Mouse (Mus musculus) right cerebral cortex, postnatal 14 days (tissue): ENCODE results near the gene E2f3.

Source experiments
- DNase-seq: peaks from one replicate; pipeline ENCODE4 v3.0.0; 2022

E2f3 gene

DNA sequence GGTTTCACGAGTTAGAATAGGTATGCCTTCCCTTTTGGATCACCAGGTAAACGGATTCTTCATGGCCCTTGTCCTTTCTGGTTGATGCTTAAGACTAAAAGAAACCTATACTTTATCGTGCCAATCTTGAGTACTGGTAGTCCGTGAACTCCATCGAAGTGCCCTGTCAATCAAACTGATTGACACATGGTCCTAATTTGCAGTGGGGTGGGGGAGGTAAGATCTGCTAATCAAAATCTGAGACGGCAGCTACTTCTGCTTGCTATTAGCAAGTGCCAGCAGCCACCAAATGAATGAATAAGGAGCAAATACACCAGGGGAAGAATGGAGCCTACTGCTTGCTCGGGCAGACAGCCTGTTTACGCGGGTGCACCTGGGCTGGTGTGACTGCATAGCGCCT is 72.3 kb downstream of the E2f3 start:
- no peak for DNase-seq

DNA sequence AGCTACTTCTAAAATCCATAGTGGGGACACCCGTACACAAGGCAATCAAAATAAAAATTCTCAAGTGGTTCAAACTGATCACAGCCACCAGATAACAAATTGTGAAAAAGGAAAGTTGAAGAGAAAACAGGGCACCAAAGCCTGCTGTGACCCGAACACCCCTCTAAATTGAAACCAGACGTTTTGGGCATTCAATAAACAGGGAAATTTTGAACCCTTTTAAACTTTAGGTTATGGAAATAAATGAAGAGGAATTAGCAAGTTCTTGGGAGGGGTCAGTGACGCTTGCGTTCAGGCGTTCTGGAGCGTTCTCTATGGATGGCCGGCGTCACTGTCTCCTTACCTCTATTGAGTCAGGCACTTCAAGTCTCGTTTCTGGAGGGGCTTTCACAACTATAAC is 72.8 kb downstream of the E2f3 start:
- no peak for DNase-seq

DNA sequence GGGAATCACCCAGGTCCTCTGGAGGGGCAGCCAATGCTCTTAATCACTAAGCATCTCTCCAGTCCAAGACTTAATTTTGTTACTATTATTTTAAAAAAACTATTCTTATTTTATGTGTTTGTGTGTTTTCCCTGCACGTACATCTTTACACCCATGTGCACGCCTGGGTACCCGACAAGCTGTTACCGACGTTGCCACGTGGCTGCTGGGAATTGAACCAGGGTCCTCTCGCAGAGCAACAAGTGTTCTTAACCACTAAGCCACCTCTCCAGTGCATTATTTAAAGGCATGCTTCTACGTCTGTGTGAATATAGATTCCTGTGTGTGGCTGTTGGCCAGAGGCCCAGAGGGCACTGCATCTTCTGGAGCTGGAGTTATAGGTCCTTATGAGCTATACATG is 73.6 kb downstream of the E2f3 start:
- DNase-seq: no peak

DNA sequence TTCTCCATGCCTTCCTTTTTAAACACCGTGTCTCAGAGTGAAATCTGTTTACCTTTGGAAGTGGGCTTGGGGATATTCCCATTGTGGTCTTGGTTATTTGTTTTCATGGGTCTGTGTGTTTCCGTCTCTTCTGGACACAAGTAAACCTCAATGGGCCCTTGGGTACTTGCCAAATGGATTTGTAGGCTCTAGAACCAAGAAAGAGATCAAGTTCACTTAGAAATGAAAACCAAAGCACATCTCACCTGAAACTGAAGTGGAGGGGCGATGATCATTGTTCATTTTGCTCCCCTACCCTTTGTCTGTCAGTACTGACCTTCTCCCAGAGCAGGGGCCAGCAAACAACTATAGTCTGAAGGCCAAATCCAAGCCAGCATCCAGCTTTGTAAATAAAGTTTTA is 74.7 kb downstream of the E2f3 start:
- DNase-seq: no peak

GRCm38 (mm10) chr13:29908431-29908830 is 77.4 kb downstream of the E2f3 start:
- DNase-seq: no peak

GRCm38 (mm10) chr13:29907995-29908394 is 77.9 kb downstream of the E2f3 start:
- no peak for DNase-seq

GRCm38 (mm10) chr13:29906734-29907133 is 79.1 kb downstream of the E2f3 start:
- DNase-seq: no peak

- DNase-seq: no peak
Observed at GRCm38 (mm10) chr13:29903341-29903740, 82.5 kb downstream of the E2f3 start.

GRCm38 (mm10) chr13:29902676-29903075 is 83.2 kb downstream of the E2f3 start:
- DNase-seq: no peak

GRCm38 (mm10) chr13:29901641-29902040 is 84.2 kb downstream of the E2f3 start:
- no peak for DNase-seq

- DNase-seq: no peak
Observed at GRCm38 (mm10) chr13:29866780-29867179, 119.1 kb downstream of the E2f3 start.

GRCm38 (mm10) chr13:29864331-29864730 is 121.5 kb downstream of the E2f3 start:
- DNase-seq: no peak

- no peak for DNase-seq
Observed at GRCm38 (mm10) chr13:29860087-29860486, 125.8 kb downstream of the E2f3 start.

GRCm38 (mm10) chr13:29857436-29857835 is 128.4 kb downstream of the E2f3 start:
- DNase-seq: no peak
